Mouse (Mus musculus) effector memory CD4-positive, alpha-beta T cell, adult 5 months (primary cell): ENCODE results near the gene Crip1. TPM values are rescaled to one million over a fixed set of nuclear protein-coding genes. Genes with fewer than 3 reads are reported as not detected.

Source experiments
- polyA plus RNA-seq: library from polyadenylated mRNA; unstranded; fragments of 100-300 nt; shearing (Covaris generic); gene quantifications from one replicate; pipeline ENCODE4 v1.2.1, GENCODE M21; 2017

Crip1 gene
- polyA plus RNA-seq = 1,752 TPM

GRCm38 (mm10) chr12:113146112-113147057 is at the start of gene Crip1:
TSS of gene Crip1 (plus strand) at chr12:113146316.

GRCm38 (mm10) chr12:113097749-113098281 is 48.3 kb upstream of the Crip1 start, which contains the start of gene Mta1:
TSS of gene Mta1 (plus strand) at chr12:113098278.

GRCm38 (mm10) chr12:113139908-113140615 is 6.1 kb upstream of the Crip1 start, which contains the start of gene Crip2:
TSS of gene Crip2 (plus strand) at chr12:113140236.

DNA sequence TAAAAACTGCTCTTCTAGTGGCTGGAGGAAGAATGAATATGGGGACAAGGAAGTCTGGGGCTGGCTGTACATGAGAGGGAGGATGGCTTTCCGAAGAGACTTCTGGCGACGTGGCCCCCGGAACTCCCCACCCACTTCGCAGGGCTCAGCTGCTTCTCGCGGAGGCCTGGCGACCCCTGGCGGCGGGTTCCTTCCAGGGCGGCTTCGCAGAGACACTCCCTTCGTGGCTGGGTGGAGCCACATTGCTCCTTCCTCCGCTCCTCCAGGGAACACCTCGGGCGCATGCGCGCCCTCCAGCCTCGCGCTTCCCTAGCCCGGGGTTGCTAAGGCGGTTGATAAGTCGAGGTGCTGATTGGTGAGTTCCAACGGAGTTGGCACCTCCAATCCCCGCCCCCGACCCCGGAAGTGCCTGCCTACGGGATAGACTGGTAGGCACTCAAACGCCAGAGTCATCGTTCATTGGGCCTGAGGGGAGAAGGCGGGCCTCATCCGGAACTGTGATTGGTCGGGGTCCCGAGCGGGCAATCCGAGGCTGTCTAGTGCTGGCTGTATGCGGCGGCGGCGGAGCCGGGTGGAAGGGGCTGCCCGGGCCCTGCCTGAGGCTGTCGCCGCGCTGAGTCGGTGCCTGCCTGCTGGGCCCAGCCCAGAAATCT is 9.9 kb downstream of the Crip1 start, which contains the start of gene Tedc1:
TSS of gene Tedc1 (plus strand) at position 535 of the 653 bp plus-strand sequence.

DNA sequence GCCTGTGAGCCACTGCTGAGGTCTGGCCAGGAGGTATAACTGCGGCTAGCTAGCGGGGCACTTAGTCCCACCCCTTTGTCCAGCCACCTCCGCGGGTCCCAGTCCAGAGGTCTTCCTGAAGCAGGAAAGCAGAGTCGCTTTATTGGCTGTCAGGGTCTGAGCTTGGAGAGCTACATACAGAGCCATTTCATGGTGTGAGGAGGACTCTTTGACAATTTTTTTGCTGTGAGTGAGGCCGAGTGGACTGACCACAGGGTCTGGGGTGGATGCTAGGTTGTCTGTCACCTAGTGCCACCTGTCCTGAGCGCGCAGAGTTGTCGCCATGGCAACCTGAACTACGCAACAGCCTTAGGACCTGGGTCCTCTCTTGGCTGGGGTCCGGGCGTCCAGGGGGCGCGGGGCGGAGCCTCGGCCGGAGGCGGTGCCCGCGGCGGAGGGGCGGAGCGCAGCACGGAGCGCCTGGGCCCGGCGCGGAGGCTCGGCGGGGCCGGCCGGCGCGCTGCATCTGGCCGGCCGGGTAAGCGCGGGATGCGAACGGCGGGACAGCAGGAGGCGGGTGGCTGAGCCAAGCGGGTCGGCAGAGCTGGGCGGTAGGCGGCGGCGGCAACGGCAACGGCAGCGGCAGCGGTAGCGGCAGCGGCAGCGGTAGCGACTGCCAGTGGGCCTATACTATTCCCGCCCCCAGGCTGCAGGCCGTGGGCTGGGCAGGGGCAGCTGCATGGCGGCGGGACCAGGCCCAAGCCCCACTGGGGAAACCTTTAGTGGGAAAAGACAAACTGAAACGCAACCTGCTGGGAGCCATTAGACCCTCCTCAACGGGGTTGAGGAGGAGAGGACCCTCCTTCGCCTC is 39.6 kb downstream of the Crip1 start, which contains the start of gene Tmem121:
TSS of gene Tmem121 (plus strand) at position 489 of the 850 bp plus-strand sequence.

Other genes starting within 250 kb of the Crip1 start
- 1.6 TPM for gene Jag2, start 216.5 kb upstream of the Crip1 start, polyA plus RNA-seq
- gene Nudt14, start 204.2 kb upstream of the Crip1 start, polyA plus RNA-seq = 33.7 TPM
- gene Btbd6, start 169.8 kb upstream of the Crip1 start, polyA plus RNA-seq = 64.3 TPM
- gene Brf1, start 145.6 kb upstream of the Crip1 start, polyA plus RNA-seq = 204 TPM
- 28.6 TPM for gene Pacs2, start 131.8 kb upstream of the Crip1 start, polyA plus RNA-seq
- not detected for gene Tex22, start 71.8 kb upstream of the Crip1 start, polyA plus RNA-seq
- gene Mta1, start 48.0 kb upstream of the Crip1 start, polyA plus RNA-seq = 42.3 TPM
- gene Crip2, start 6.1 kb upstream of the Crip1 start, polyA plus RNA-seq = 21.2 TPM
- 13.1 TPM for gene Tedc1, start 10.1 kb downstream of the Crip1 start, polyA plus RNA-seq
- 0.47 TPM for gene Tmem121, start 39.6 kb downstream of the Crip1 start, polyA plus RNA-seq